Mouse (Mus musculus) hindbrain, embryonic 15.5 days (tissue): Measurements from ENCODE around the gene B2m. TPM values are rescaled to one million over a fixed set of nuclear protein-coding genes. Genes with fewer than 3 reads are reported as not detected.

Experiments
- ATAC-seq: fragments of 200-750 bp; cut with Nextera tagmentation; 2 replicates; pipeline ENCODE4 v1.8.0; 2017; ENCODE audit warnings: low read depth, moderate number of reproducible peaks, moderate TSS enrichment; ENCODE audit not compliant: low FRiP score
- H3K27ac ChIP-seq: fragments of 300-500 bp; sonication (generic); replicated peaks from 2 replicates; pipeline ENCODE4 v1.5.1; 2015; ENCODE audit warnings: mild to moderate bottlenecking, inconsistent platforms
- H3K27me3 ChIP-seq: fragments of 300-500 bp; sonication (generic); 2 replicates; pipeline ENCODE4 v1.6.1; 2015; ENCODE audit warnings: control low read depth, inconsistent platforms
- H3K36me3 ChIP-seq: fragments of 300-500 bp; sonication (generic); 2 replicates; pipeline ENCODE4 v1.6.1; 2015; ENCODE audit warnings: control low read depth, inconsistent platforms
- H3K4me1 ChIP-seq: fragments of 300-500 bp; sonication (generic); replicated peaks from 2 replicates; pipeline ENCODE4 v1.6.1; 2015; ENCODE audit warnings: control low read depth, inconsistent platforms
- H3K4me2 ChIP-seq: fragments of 300-500 bp; sonication (generic); 2 replicates; pipeline ENCODE4 v1.6.1; 2015; ENCODE audit warnings: moderate library complexity, mild to moderate bottlenecking, inconsistent platforms
- H3K4me3 ChIP-seq: fragments of 300-500 bp; sonication (generic); 2 replicates; pipeline ENCODE4 v1.5.1; 2015; ENCODE audit warnings: mild to moderate bottlenecking, inconsistent platforms
- H3K9ac ChIP-seq: fragments of 300-500 bp; sonication (generic); 2 replicates; pipeline ENCODE4 v1.6.1; 2015; ENCODE audit warnings: inconsistent platforms
- H3K9me3 ChIP-seq: fragments of 300-500 bp; sonication (generic); 2 replicates; pipeline ENCODE4 v1.6.1; 2016; ENCODE audit warnings: control low read depth, inconsistent platforms
- WGBS: fragments of 180-500 bp; shearing (Covaris S2); methylation state at CpG from one replicate; pipeline ENCODE4 v1.1.7; 2015; 5-methylcytosine and 5-hydroxymethylcytosine counted together
- polyA plus RNA-seq: library from polyadenylated mRNA; unstranded; fragments of >200 nt; fragmentation: Nextera tagmentation; extraction: Ambion mirVana; gene quantifications from 2 replicates; pipeline ENCODE4 v1.2.1, GENCODE M21; 2015

Gene B2m
- polyA plus RNA-seq, 1 experiment from 2014 or later, result 108 TPM

DNA sequence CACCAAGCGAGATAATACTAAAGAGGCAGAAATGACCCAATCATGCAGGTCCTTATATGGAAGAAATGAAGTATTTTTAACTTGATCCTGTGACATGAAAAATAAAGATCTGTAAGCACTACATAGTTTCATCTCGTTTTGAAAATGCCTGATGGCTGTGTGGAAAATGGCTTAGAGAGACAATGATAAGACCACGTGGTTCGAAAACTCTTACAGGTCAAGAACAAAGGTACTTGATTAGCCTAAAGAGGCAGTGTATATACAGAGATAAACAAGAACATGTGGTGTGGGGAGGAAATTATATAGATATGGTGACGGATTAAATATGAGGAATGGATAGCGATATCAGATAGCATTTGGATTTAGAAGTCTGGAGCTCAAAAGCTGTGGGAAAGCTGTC is 23.8 kb downstream of the B2m start:
- WGBS, result 95% methylated on average over 6 of the region's 6 CpGs
- H3K4me1 ChIP-seq, result no peaks in the 10 kb centered on the region
- no peak overlapping the region for H3K9ac ChIP-seq
- H3K4me3 ChIP-seq, result no peak overlapping the region
- H3K9me3 ChIP-seq, result no peaks in the 10 kb centered on the region
- no peaks in the 10 kb centered on the region for H3K27me3 ChIP-seq
- H3K36me3 ChIP-seq, result no peaks in the 10 kb centered on the region
- no peak overlapping the region for H3K4me2 ChIP-seq
- ATAC-seq, result no peak
- H3K27ac ChIP-seq, result no peak overlapping the region

GRCm38 (mm10) chr2:122172188-122172587 is 24.7 kb downstream of the B2m start:
- Histone ChIP-seq H3K9me3 (no peaks in the 10 kb centered on the region), H3K36me3 (no peaks in the 10 kb centered on the region), H3K27ac (no peak overlapping the region), H3K27me3 (no peaks in the 10 kb centered on the region), H3K4me1 (no peaks in the 10 kb centered on the region), H3K9ac (no peak overlapping the region), H3K4me3 (no peak overlapping the region), H3K4me2 (no peak overlapping the region)
- no peak for ATAC-seq
- 91% methylated on average over 2 of the region's 2 CpGs for WGBS

GRCm38 (mm10) chr2:122180051-122180822 is 32.8 kb downstream of the B2m start:
- H3K4me2 ChIP-seq, result no peak overlapping the region
- no peak overlapping the region for H3K4me3 ChIP-seq
- no peak overlapping the region for H3K27ac ChIP-seq
- no peak for ATAC-seq
- H3K27me3 ChIP-seq, result no peaks in the 10 kb centered on the region
- H3K9me3 ChIP-seq, result no peaks in the 10 kb centered on the region
- H3K36me3 ChIP-seq, result no peaks in the 10 kb centered on the region
- no peaks in the 10 kb centered on the region for H3K4me1 ChIP-seq
- WGBS, result 75% methylated on average over 8 of the region's 8 CpGs
- H3K9ac ChIP-seq, result no peak overlapping the region

GRCm38 (mm10) chr2:122185086-122185485 is 37.6 kb downstream of the B2m start:
- ATAC-seq, result no peak

DNA sequence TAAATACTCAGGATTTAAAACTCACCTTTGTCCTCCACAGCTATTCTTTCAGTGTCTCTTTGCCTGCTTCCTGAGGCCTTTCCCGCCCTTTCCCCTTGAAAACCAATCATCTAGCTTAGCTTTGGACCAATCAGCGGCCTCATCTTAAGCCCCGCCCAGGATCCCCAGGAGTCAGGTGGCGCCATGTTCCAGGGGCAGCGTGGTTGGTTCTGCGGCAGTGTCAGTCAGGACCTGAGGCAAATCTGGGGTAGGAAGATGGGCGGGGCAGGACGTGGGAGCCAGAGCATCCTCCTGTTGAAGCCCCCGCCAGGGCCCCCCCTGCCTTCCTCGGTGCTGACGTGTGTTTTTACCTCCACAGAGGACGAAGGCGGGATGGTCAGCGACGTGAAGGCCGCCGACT is 38.6 kb downstream of the B2m start, which contains the start of the genes Patl2 and Terb2:
Patl2 (minus strand) TSS at position 84 of the 400 bp plus-strand sequence.
Terb2 (plus strand) TSS at position 167 of the 400 bp plus-strand sequence.
- Histone ChIP-seq H3K4me3 (no peak within 1 kb of the TSS), H3K27ac (no peak within 1 kb of the TSS), H3K27me3 (no peaks in the 10 kb centered on the region), H3K4me2 (no peak within 1 kb of the TSS), H3K4me1 (no peaks in the 10 kb centered on the region), H3K36me3 (no peaks in the 10 kb centered on the region), H3K9me3 (no peaks in the 10 kb centered on the region), H3K9ac (no peak within 1 kb of the TSS)
- ATAC-seq, result no peak
- whole genome bisulfite sequencing, result 84% methylated on average over 17 of the region's 17 CpGs

More at GRCm38 (mm10) chr2:122185086-122185485, 37.6 kb downstream of the B2m start:
- no peak overlapping the region for H3K4me2 ChIP-seq
- no peaks in the 10 kb centered on the region for H3K27me3 ChIP-seq
- H3K27ac ChIP-seq, result no peak overlapping the region
- no peak overlapping the region for H3K9ac ChIP-seq
- H3K4me1 ChIP-seq, result no peaks in the 10 kb centered on the region
- no peaks in the 10 kb centered on the region for H3K9me3 ChIP-seq
- whole genome bisulfite sequencing, result 87% methylated on average over 4 of the region's 4 CpGs
- H3K4me3 ChIP-seq, result no peak overlapping the region
- H3K36me3 ChIP-seq, result no peaks in the 10 kb centered on the region

DNA sequence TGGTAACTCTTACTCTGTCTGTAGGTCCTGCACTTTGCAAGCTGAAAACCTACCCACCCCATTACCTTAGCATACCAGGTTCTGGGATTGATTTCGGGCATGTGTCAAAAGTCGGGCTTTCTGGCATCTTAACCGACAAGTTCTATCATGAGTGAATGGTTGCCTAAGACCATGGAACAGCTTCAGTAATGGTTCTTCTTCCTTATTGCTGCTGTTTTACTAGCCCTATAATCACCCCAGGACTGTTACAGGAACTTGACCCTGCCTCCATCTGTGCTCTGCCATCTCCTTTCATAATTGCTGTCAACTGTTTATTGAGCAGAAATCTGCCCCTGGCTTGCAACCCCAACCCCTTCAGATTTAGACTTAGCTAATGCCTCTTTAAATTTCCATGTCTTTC is 39.3 kb downstream of the B2m start:
- no peaks in the 10 kb centered on the region for H3K27me3 ChIP-seq
- no peak overlapping the region for H3K4me3 ChIP-seq
- ATAC-seq, result no peak
- H3K4me2 ChIP-seq, result no peak overlapping the region
- H3K36me3 ChIP-seq, result no peaks in the 10 kb centered on the region
- H3K4me1 ChIP-seq, result no peaks in the 10 kb centered on the region
- WGBS, result 93% methylated on average over 3 of the region's 3 CpGs
- H3K9me3 ChIP-seq, result no peaks in the 10 kb centered on the region
- H3K27ac ChIP-seq, result no peak overlapping the region
- H3K9ac ChIP-seq, result no peak overlapping the region

DNA sequence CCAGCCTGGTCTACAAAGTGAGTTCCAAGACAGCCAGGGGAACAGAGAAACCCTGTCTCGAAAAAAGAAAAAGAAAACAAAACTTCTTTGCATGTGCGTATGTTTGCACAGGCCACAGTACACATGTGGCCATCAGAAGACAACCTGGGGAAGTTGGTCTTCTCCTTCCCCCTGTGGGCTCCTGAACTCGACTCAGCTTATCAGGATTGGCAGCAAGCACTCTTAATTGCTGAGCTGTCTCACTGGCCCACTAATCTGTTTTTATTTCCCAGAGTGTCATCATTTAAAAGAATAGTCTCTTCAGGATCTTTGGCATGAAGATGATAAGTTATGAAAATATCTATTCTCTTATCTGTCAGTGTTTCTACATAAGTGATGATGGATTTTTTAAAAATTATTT is 44.4 kb downstream of the B2m start:
- Histone ChIP-seq H3K4me1 (no peaks in the 10 kb centered on the region), H3K4me2 (no peak overlapping the region), H3K27me3 (no peaks in the 10 kb centered on the region), H3K9me3 (no peaks in the 10 kb centered on the region), H3K4me3 (no peak overlapping the region), H3K27ac (no peak overlapping the region), H3K9ac (no peak overlapping the region), H3K36me3 (no peaks in the 10 kb centered on the region)
- ATAC-seq, result no peak
- WGBS, result 85% methylated on average over 3 of the region's 3 CpGs

DNA sequence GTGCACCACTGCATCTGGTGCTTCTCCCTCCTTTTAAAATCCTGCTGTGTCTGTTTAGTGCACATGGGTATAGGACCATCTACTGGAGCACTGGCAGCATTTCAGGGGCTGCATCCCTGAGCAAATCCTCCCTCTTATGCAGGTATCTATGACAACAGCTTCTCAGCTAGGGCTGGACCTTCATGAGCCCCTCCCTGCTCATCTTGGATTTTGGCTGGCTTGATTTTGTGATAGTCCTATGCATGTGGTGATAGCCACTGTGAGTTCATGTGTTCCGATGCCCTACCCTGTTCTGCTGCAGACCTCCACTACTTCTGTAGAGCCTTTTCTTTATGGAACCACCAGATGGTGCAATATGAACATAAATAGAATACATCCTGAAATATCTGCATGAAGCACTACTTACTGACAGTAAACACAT is 47.0 kb downstream of the B2m start:
- WGBS, result 48% methylated on average over 1 of the region's 1 CpGs
- no peaks in the 10 kb centered on the region for H3K36me3 ChIP-seq
- no peaks in the 10 kb centered on the region for H3K9me3 ChIP-seq
- H3K4me1 ChIP-seq, result no peaks in the 10 kb centered on the region
- no peaks in the 10 kb centered on the region for H3K27me3 ChIP-seq
- H3K9ac ChIP-seq, result no peak overlapping the region
- H3K4me2 ChIP-seq, result peak overlapping the region; percentile 20
- ATAC-seq, result peak; percentile 81
- no peak overlapping the region for H3K4me3 ChIP-seq
- H3K27ac ChIP-seq, result no peak overlapping the region

DNA sequence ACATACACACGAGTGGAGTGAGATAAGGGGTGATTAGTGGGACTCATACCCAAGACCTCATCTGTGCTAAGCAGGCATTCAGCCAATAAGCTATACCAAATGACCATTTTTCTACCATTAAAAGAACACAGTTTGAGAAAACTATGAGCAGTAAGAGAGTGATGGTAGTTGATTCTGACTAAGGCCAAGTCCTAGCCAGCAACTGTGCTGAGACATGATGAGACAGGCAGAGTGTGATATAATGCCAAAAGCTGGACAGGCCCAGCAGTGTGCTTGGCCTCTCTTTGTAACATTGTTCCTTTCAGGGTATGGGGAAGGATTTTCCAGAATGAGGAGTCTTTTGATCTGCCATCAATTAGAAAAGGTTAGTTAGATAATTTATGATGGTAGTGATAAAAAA is 54.0 kb downstream of the B2m start:
- no peak overlapping the region for H3K9ac ChIP-seq
- ATAC-seq, result no peak
- H3K4me1 ChIP-seq, result no peaks in the 10 kb centered on the region
- 92% methylated on average over 1 of the region's 1 CpGs for WGBS
- H3K4me3 ChIP-seq, result no peak overlapping the region
- H3K36me3 ChIP-seq, result no peaks in the 10 kb centered on the region
- no peak overlapping the region for H3K4me2 ChIP-seq
- H3K27ac ChIP-seq, result no peak overlapping the region
- no peaks in the 10 kb centered on the region for H3K9me3 ChIP-seq
- no peaks in the 10 kb centered on the region for H3K27me3 ChIP-seq

Other genes with a start within 250 kb of the B2m start
- gene Ctdspl2, start 191.7 kb upstream of the B2m start, polyA plus RNA-seq, result 29.3 and 34.9 TPM in 2 replicates
- 0.30 and 0.56 TPM in 2 replicates for gene Mageb3, start 191.6 kb upstream of the B2m start, polyA plus RNA-seq
- 10.7 and 11.8 TPM in 2 replicates for gene Eif3j1, start 119.1 kb upstream of the B2m start, polyA plus RNA-seq
- 6.8 and 8.2 TPM in 2 replicates for gene Spg11, start 29.3 kb upstream of the B2m start, polyA plus RNA-seq
- not detected in 2 replicates for gene Trim69, start 13.0 kb downstream of the B2m start, polyA plus RNA-seq
- 0.07 TPM in 1 of 2 replicates, not detected in the other for gene Patl2, start 38.5 kb downstream of the B2m start, polyA plus RNA-seq
- 0.09 TPM in 1 of 2 replicates, not detected in the other for gene Terb2, start 38.6 kb downstream of the B2m start, polyA plus RNA-seq
- gene Sord, start 87.1 kb downstream of the B2m start, polyA plus RNA-seq, result 22.7 and 23.7 TPM in 2 replicates
- not detected in 2 replicates for gene Duox2, start 150.8 kb downstream of the B2m start, polyA plus RNA-seq
- gene Duoxa2, start 151.2 kb downstream of the B2m start, polyA plus RNA-seq, result 0.12 and 0.26 TPM in 2 replicates
- 0.23 and 0.52 TPM in 2 replicates for gene Duoxa1, start 166.0 kb downstream of the B2m start, polyA plus RNA-seq
- gene Duox1, start 168.0 kb downstream of the B2m start, polyA plus RNA-seq, result 0.14 and 0.16 TPM in 2 replicates
- gene Shf, start 221.5 kb downstream of the B2m start, polyA plus RNA-seq, result 11.1 and 12.6 TPM in 2 replicates